Mouse (Mus musculus): Measurements from ENCODE around the gene Amdhd2. TPM values are rescaled to one million over a fixed set of nuclear protein-coding genes. Genes with fewer than 3 reads are reported as not detected.

Amdhd2 gene
- polyA plus RNA-seq, 2 experiments from 2014 or later: 20.2 to 37.8 TPM

Other genes with a start within 250 kb of the Amdhd2 start
- gene Dcpp3, start 246.3 kb downstream of the Amdhd2 start, polyA plus RNA-seq (2017; shearing (Covaris generic)): not detected
- gene Sbp, start 222.1 kb downstream of the Amdhd2 start, polyA plus RNA-seq (2017; shearing (Covaris generic)): not detected
- not detected for gene Sbpl, start 208.5 kb downstream of the Amdhd2 start, polyA plus RNA-seq (2017; shearing (Covaris generic))
- gene Prss30, start 183.2 kb downstream of the Amdhd2 start, polyA plus RNA-seq (2017; shearing (Covaris generic)): not detected
- gene Prss22, start 165.7 kb downstream of the Amdhd2 start, polyA plus RNA-seq (2017; shearing (Covaris generic)): not detected
- not detected for gene Prss27, start 125.6 kb downstream of the Amdhd2 start, polyA plus RNA-seq (2017; shearing (Covaris generic))
- gene Kctd5, start 90.3 kb downstream of the Amdhd2 start, polyA plus RNA-seq (2017; shearing (Covaris generic)): 1 to 10 TPM; 2.3 to 5.2 TPM
- gene Pdpk1, start 12.8 kb downstream of the Amdhd2 start, polyA plus RNA-seq (2017; shearing (Covaris generic)): 10 to 100 TPM; 30.4 to 37.6 TPM
- gene Atp6v0c, start 5.9 kb upstream of the Amdhd2 start, polyA plus RNA-seq (2017; shearing (Covaris generic)): 100 to 1,000 TPM; 213 to 271 TPM
- gene Tbc1d24, start 41.8 kb upstream of the Amdhd2 start, polyA plus RNA-seq (2017; shearing (Covaris generic)): under 1 TPM; 0.47 to 0.62 TPM
- gene Ntn3, start 45.8 kb upstream of the Amdhd2 start, polyA plus RNA-seq (2017; shearing (Covaris generic)): under 1 TPM in 1 of 2 experiments, not detected in 1; 0.07 TPM
- gene Tedc2, start 57.1 kb upstream of the Amdhd2 start, polyA plus RNA-seq (2017; shearing (Covaris generic)): 10 to 100 TPM in 1 of 2 experiments, 1 to 10 TPM in 1; 8.9 to 17.5 TPM
- gene Ccnf, start 87.7 kb upstream of the Amdhd2 start, polyA plus RNA-seq (2017; shearing (Covaris generic)): 1 to 10 TPM; 4.1 to 6.6 TPM
- under 1 TPM in 1 of 2 experiments, not detected in 1; 0.49 TPM for gene Abca17, start 187.3 kb upstream of the Amdhd2 start, polyA plus RNA-seq (2017; shearing (Covaris generic))
- gene Abca3, start 188.2 kb upstream of the Amdhd2 start, polyA plus RNA-seq (2017; shearing (Covaris generic)): 10 to 100 TPM; 17.0 to 23.7 TPM

Data from CD4-positive, CD25-positive, alpha-beta regulatory T cell, adult 4 months (primary cell).